Mouse (Mus musculus) thymus, adult 2 months (tissue): ENCODE results near the gene Snrk.

ENCODE experiments used
- CTCF ChIP-seq: fragments of 200-500 bp; IDR thresholded peaks from 2 replicates; pipeline ENCODE4 v1.5.1; 2012; ENCODE audit warnings: mild to moderate bottlenecking, control low read depth, low read length, moderate library complexity, borderline replicate concordance; ENCODE audit not compliant: control insufficient read depth, poor library complexity, insufficient read depth; ENCODE audit errors: extremely low read depth
- POLR2A ChIP-seq: fragments of 200-500 bp; IDR thresholded peaks from 2 replicates; pipeline ENCODE4 v1.6.1; 2012; ENCODE audit warnings: mild to moderate bottlenecking, low read length, control low read depth, moderate library complexity; ENCODE audit not compliant: control insufficient read depth, poor library complexity, insufficient read depth; ENCODE audit errors: extremely low read depth

- TF ChIP-seq POLR2A = no peak
- TF ChIP-seq CTCF = no peak
Observed at GRCm38 (mm10) chr9:122091782-122092228, 25.3 kb upstream of the Snrk start.
